In genomic region chr4:43177126-43177525, GRCm38 (mm10) we compare ENCODE assay signal across 11 mouse cellular contexts.
DNase-seq lines count a peak whose midpoint lies in the region; ATAC-seq lines count a peak whose summit lies in the region.
"Had no signal": no experiment of that assay in that cellular context is flagged by ENCODE, and none has a peak within 500 bp of the region (broad histone marks: within the 10 kb centered on the region; RNA-seq: fewer than 3 reads in every experiment).

No protein-coding gene starts in this region.

- H3K27me3 ChIP-seq in forebrain, embryonic 13.5 days, result no peaks in the 10 kb centered on the region
- H3K27me3 ChIP-seq: heart, embryonic 15.5 days; lung, embryonic 15.5 days had no signal

- 71% methylated on average over 2 of the region's 2 CpGs for WGBS in forebrain, embryonic 13.5 days

- H3K4me3 ChIP-seq in forebrain, embryonic 13.5 days, result no peak overlapping the region
- H3K4me3 ChIP-seq: heart, embryonic 15.5 days; lung, embryonic 15.5 days had no signal

- intact Hi-C loops in heart, postnatal 10 days (cut with DNase I), result no loop called here

- H3K27ac ChIP-seq in forebrain, embryonic 13.5 days, result no peak overlapping the region
- H3K27ac ChIP-seq: heart, embryonic 15.5 days; lung, embryonic 15.5 days had no signal

- no peak for ATAC-seq in erythroid progenitor cell, adult 5-6 weeks (replicated peaks; ENCODE audit: low FRiP score, poor library complexity, severe bottlenecking)
- no peak for ATAC-seq in forebrain, embryonic 13.5 days
- ATAC-seq: intestine, postnatal 0 days had no signal

- H3K4me2 ChIP-seq in forebrain, embryonic 13.5 days, result no peak overlapping the region
- H3K4me2 ChIP-seq: heart, embryonic 15.5 days; lung, embryonic 15.5 days had no signal

- no peaks in the 10 kb centered on the region for H3K9me3 ChIP-seq in forebrain, embryonic 13.5 days (replicated peaks)
- H3K9me3 ChIP-seq: heart, embryonic 15.5 days; lung, embryonic 15.5 days had no signal

- no peak overlapping the region for H3K9ac ChIP-seq in forebrain, embryonic 13.5 days
- H3K9ac ChIP-seq: heart, embryonic 15.5 days; lung, embryonic 15.5 days had no signal

- H3K4me1 ChIP-seq in forebrain, embryonic 13.5 days, result no peaks in the 10 kb centered on the region
- H3K4me1 ChIP-seq: heart, embryonic 15.5 days; lung, embryonic 15.5 days had no signal

- DNase-seq in kidney, adult 9 months, result peak; percentile 9
- no peak for DNase-seq in kidney, postnatal 14 days
- DNase-seq in NIH3T3 (ENCODE audit: low read depth), result peak; percentile 11
- DNase-seq in cerebellum, adult 9-10 months, result peak; percentile 1
- peak; percentile 30 to 57 for DNase-seq in heart, postnatal 10 days
- no peak for DNase-seq in neural tube, embryonic 10.5 days (ENCODE audit: extremely low spot score, low spot score)

- no peaks in the 10 kb centered on the region; the same call in 1 of the 2 replicates for H3K36me3 ChIP-seq in forebrain, embryonic 13.5 days (ENCODE audit: poor library complexity, severe bottlenecking)
- H3K36me3 ChIP-seq: heart, embryonic 15.5 days; lung, embryonic 15.5 days had no signal

Comparison
In these comparisons a context has a peak if more than half of its experiments do, and no peak if none do; other contexts are left out.
1. DNase-seq: peak in kidney, adult 9 months (single experiment), NIH3T3 (single experiment), cerebellum, adult 9-10 months (single experiment) and heart, postnatal 10 days (2 of 2); none in kidney, postnatal 14 days (single experiment) and neural tube, embryonic 10.5 days (single experiment).